Mouse (Mus musculus) heart, postnatal 14 days (tissue): Measurements from ENCODE around the gene Rab40c. TPM values are rescaled to one million over a fixed set of nuclear protein-coding genes. Genes with fewer than 3 reads are reported as not detected.

Experiments
- DNase-seq, 2 experiments: peaks; one replicate each; pipeline ENCODE4 v3.0.0; 2021 to 2022
- intact Hi-C: fragments of 180-260 bp; cut with DNase I; formaldehyde crosslinking; loops from one replicate; pipeline ENCODE4 v1.15.1; 2025
- total RNA-seq, 2 experiments: library from RNA; stranded (reverse); gene quantifications; 2 replicates each; pipeline ENCODE4 v1.2.3; 2021

The Rab40c gene
- total RNA-seq, 2 experiments from 2014 or later = 14.4 to 20.0 TPM

DNA sequence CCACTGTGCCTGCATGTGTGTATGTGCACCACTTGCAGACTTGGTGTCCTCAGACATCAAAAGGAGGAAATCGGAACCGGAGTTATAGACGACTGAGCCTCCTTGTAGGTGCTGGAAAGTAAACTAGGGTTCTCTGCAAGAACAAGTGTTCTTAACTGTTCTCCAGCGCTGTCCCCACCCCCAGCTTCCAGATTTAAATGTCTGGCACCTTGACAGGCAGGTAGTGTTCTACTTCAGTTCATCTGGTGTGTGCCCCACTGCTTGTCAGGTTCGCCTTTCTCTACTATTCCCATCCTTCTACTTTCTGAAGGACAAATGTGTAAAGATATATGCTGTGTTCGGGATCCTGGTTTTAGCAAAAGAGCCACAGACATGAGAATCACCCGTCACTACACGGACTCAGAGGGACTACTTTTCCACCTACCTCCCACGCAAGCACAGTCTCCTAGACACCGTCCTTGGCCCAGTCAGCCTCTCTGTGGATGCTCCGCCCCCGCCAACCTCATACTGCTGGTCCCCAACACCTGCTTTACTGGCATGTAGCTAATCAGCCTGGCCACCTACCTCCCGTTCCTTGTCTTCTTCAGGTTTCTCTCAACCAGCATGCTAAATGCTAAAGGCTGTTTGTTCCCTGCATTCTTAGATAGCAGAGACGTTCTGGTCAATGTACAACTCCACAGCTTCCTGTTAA, 6.2 kb downstream of the Rab40c start:
- DNase-seq = no peak
- intact Hi-C loops = loop anchor here (2.0 kb wide), 1 partner anchor 17 kb away; no protein-coding TSS in a partner anchor

GRCm38 (mm10) chr17:25911816-25912215, 7.7 kb downstream of the Rab40c start:
- DNase-seq = peak; percentile 22 to 30
- intact Hi-C loops = loop anchor here (2.0 kb wide), 1 partner anchor 15 kb away; no protein-coding TSS in a partner anchor

DNA sequence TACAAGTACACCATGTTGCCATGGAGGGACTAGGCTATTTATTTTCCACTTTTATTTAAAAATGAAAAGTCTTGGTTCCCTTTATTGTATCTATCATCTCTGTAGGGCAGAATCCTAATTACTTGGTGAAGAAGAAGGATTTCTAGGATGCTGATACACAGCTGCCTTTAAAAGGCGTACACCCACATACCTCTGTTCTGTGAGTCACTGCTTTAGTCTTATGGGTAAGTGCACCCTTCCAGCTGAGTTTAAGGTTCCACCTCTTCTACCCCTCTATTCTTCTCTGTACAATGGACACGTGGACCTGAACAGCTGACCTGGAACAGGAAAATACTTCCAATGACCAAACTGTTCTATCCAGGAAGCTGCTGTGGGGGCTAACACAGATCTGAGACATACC, 11.9 kb downstream of the Rab40c start:
- DNase-seq = no peak
- intact Hi-C loops = no loop called here

- intact Hi-C loops = no loop called here
- no peak for DNase-seq
These were observed 16.5 kb downstream of the Rab40c start for GRCm38 (mm10) chr17:25903061-25903460.

- DNase-seq = no peak
- intact Hi-C loops = no loop called here
These were observed 19.3 kb downstream of the Rab40c start for GRCm38 (mm10) chr17:25900193-25900592.

GRCm38 (mm10) chr17:25895891-25896290, 23.6 kb downstream of the Rab40c start:
- intact Hi-C loops = loop anchor here (2.0 kb wide), 1 partner anchor 17 kb away; no protein-coding TSS in a partner anchor
- DNase-seq = no peak

DNA sequence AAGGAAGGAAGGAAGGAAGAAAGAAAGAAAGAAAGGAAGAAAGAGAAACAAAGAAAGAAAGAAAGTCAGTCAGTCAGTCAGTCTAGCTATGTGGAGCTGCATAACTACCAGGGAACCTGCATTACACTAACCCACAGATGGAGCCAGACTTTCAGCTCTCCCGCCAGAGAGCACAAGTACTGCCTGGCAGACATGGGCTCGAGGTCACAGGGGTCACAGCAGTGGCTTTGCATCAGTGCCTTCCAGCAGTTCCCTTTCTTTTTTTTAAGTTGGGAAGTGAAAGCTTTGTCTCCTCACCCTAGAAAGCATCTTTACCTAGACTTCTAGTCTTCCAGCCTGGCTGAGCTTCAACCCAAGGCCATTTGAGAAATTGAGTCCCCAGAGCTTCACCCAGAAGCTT, 24.1 kb downstream of the Rab40c start:
- intact Hi-C loops = no loop called here

GRCm38 (mm10) chr17:25893975-25894617, 25.4 kb downstream of the Rab40c start:
- peak; percentile 78 to 80 for DNase-seq
- intact Hi-C loops = loop anchor here (1.0 to 5.0 kb wide), 4 partner anchors 33 to 198 kb away; partner anchors contain the start of genes Capn15 and Decr2

More for the DNA sequence above, 24.1 kb downstream of the Rab40c start:
- DNase-seq = peak in 1 of 2 experiments; percentile 33

- no peak for DNase-seq
- intact Hi-C loops = no loop called here
These were observed 30.7 kb downstream of the Rab40c start for GRCm38 (mm10) chr17:25888837-25889236.

- DNase-seq = no peak
- intact Hi-C loops = no loop called here
These were observed 32.1 kb downstream of the Rab40c start for GRCm38 (mm10) chr17:25887467-25887866.

- intact Hi-C loops = no loop called here
- DNase-seq = no peak
These were observed 32.7 kb downstream of the Rab40c start for GRCm38 (mm10) chr17:25886806-25887205.

DNA sequence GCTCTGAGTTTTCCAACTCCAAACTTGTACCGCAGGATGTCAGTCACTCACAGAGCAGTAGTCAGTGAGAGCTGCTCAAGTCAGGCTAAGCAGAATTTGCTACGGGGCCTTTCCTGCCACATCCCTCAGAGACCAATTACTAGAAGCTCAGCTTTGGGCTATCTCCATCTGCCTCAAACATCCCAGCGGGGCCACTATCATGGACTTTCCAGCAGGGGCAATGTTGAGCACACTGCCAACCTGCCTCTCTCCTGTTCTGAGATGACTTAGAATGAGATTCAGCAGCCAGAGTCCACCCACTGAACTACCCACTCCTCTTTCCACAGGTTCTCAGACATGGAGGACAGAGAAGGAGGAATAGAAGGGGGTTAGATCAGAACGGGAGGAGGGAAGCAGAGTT, 33.9 kb downstream of the Rab40c start:
- DNase-seq = no peak
- intact Hi-C loops = no loop called here

DNA sequence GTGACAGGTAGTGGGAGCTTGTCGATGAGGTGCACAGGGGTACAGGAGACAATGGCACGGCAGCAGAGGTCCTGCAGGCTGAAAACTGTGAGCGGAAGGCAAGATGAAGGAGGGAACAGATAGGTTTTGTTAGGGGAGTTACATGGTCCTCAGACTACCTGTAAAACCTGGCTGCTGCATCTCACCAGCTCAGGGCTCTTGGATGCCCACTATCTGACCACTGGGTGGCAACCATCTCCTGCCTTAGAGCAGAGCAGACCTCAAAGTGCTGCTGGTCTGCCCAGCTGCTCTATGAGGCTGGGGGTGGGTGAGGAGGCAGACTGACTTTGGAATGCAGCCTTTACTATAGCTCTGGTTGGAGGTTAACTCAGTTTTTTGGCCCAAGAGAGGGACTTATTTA, 35.7 kb downstream of the Rab40c start:
- intact Hi-C loops = no loop called here
- no peak for DNase-seq

- no peak for DNase-seq
- intact Hi-C loops = no loop called here
These were observed 36.3 kb downstream of the Rab40c start for GRCm38 (mm10) chr17:25883268-25883667.

GRCm38 (mm10) chr17:25882306-25882705, 37.2 kb downstream of the Rab40c start:
- DNase-seq = no peak
- intact Hi-C loops = no loop called here

- no peak for DNase-seq
- intact Hi-C loops = no loop called here
These were observed 37.8 kb downstream of the Rab40c start for GRCm38 (mm10) chr17:25881691-25882090.

DNA sequence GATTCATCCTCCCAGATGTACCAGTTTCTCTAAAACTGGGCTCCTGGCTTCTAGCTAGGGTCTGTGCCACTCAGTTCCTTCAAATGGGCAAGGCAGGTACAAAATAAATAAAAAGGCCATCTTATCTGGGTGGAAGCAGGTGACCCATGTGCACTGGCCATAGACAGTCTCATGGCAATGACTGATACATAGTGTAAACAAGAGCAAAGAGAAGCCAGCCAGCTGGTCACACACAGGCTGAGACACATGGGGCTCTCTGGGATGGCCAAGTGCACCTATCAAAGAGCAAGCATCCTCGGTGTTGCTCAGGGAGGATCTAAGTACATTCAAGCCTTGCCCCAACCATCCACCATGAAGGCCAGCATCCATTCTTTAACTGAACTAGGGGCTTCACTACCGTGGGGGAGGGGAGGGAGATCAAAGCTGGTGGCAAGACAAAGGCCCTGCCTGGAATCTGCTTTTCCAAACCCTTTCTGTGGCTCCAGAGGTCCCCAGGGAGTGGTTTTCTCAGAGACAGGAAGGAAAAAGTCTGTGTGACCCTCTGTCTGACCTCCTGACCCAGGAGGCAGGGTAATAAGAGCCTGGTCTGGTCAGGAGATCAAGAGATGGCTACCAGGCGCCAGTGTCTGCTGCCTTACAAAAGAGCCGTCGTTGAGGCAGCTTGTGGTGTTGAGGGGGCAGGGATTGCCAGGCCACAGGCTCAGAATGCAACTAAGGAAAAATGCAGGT, 38.5 kb downstream of the Rab40c start:
- intact Hi-C loops = no loop called here
- no peak for DNase-seq

GRCm38 (mm10) chr17:25880196-25880910, 39.2 kb downstream of the Rab40c start, which contains the start of gene Wfikkn1:
Gene Wfikkn1 (minus strand): TSS chr17:25880858.
- no peak for DNase-seq
- intact Hi-C loops = no loop called here

DNA sequence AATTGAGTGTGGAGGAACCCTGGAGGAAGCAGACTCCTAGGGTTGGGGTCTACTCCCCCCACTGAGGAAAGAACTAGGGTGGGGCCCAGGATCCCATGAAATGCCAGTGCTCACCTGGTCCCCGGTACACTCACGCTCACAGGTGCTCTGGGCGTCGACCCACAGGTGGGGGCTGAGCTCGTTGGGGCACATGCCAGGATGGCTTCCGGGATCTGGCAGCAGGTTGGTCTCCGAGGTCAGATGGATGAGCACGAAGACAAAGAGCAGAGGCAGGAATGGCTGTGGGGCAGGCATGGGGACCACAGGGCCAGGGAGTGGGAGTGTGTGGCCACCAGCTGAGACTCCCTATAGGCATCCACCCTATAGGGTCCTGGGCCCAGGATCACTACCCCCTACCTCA, 39.8 kb downstream of the Rab40c start:
- intact Hi-C loops = no loop called here
- DNase-seq = no peak

GRCm38 (mm10) chr17:25879261-25879660, 40.3 kb downstream of the Rab40c start:
- peak in 1 of 2 experiments; percentile 42 for DNase-seq
- intact Hi-C loops = no loop called here
